Mouse (Mus musculus): ENCODE results near the gene Nup205. TPM values are rescaled to one million over a fixed set of nuclear protein-coding genes. Genes with fewer than 3 reads are reported as not detected.
A peak's percentile ranks its signal among the peaks of the same experiment; 100 is the strongest.

Nup205 gene
- total and polyA plus RNA-seq, 2 experiments from 2014 or later = 9.4 to 50.4 TPM

GRCm38 (mm10) chr6:35184781-35185180 lies 7.6 kb downstream of the Nup205 start:
- H3K4me3 ChIP-seq (ENCODE audit: low read length) = no peak overlapping the region

GRCm38 (mm10) chr6:35191198-35191597 lies 14.0 kb downstream of the Nup205 start:
- H3K27ac ChIP-seq = no peak overlapping the region
- no peak for TF ChIP-seq CTCF (IDR thresholded peaks at IDR 0.05; ENCODE audit: low read depth)
- H3K4me3 ChIP-seq (ENCODE audit: low read length) = no peak overlapping the region
- no peaks in the 10 kb centered on the region for H3K9me3 ChIP-seq (ENCODE audit: low read length)
- H3K27me3 ChIP-seq (ENCODE audit: insufficient read depth, low read length) = no peaks in the 10 kb centered on the region
- H3K36me3 ChIP-seq (ENCODE audit: insufficient read depth, low read length) = peaks cover 42% of the 10 kb centered on the region
- H3K9ac ChIP-seq (replicated peaks; ENCODE audit: low read length) = no peak overlapping the region
- no peak for ATAC-seq
- H3K4me2 ChIP-seq (ENCODE audit: low read depth, low read length) = no peak overlapping the region
- WGBS = 90% methylated on average over 8 of the region's 8 CpGs
- no peaks in the 10 kb centered on the region for H3K4me1 ChIP-seq (ENCODE audit: insufficient read depth, low read length)
- DNase-seq (ENCODE audit: low spot score) = no peak

More at GRCm38 (mm10) chr6:35184781-35185180, 7.6 kb downstream of the Nup205 start:
- 89% methylated on average over 1 of the region's 1 CpGs for WGBS
- Histone ChIP-seq H3K27me3 (ENCODE audit: insufficient read depth, low read length) (no peaks in the 10 kb centered on the region), H3K9ac (replicated peaks; ENCODE audit: low read length) (no peak overlapping the region), H3K9me3 (ENCODE audit: low read length) (no peaks in the 10 kb centered on the region), H3K36me3 (ENCODE audit: insufficient read depth, low read length) (peaks cover 19% of the 10 kb centered on the region), H3K4me1 (ENCODE audit: insufficient read depth, low read length) (no peaks in the 10 kb centered on the region), H3K4me2 (ENCODE audit: low read depth, low read length) (no peak overlapping the region), H3K27ac (no peak overlapping the region)
- DNase-seq (ENCODE audit: low spot score) (no peak), ATAC-seq (no peak)
- TF ChIP-seq CTCF (IDR thresholded peaks at IDR 0.05; ENCODE audit: low read depth) = no peak

GRCm38 (mm10) chr6:35225696-35226095 lies 48.5 kb downstream of the Nup205 start:
- 74% methylated on average over 4 of the region's 4 CpGs for WGBS
- no peaks in the 10 kb centered on the region for H3K4me1 ChIP-seq (ENCODE audit: insufficient read depth, low read length)
- H3K27me3 ChIP-seq (ENCODE audit: insufficient read depth, low read length) = no peaks in the 10 kb centered on the region
- ATAC-seq (no peak), DNase-seq (ENCODE audit: low spot score) (peak; percentile 8)
- H3K9me3 ChIP-seq (ENCODE audit: low read length) = no peaks in the 10 kb centered on the region
- H3K4me2 ChIP-seq (ENCODE audit: low read depth, low read length) = no peak overlapping the region
- H3K27ac ChIP-seq = no peak overlapping the region
- peaks cover 39% of the 10 kb centered on the region for H3K36me3 ChIP-seq (ENCODE audit: insufficient read depth, low read length)
- no peak overlapping the region for H3K4me3 ChIP-seq (ENCODE audit: low read length)
- no peak for TF ChIP-seq CTCF (IDR thresholded peaks at IDR 0.05; ENCODE audit: low read depth)
- no peak overlapping the region for H3K9ac ChIP-seq (replicated peaks; ENCODE audit: low read length)

GRCm38 (mm10) chr6:35229415-35229814 lies 52.2 kb downstream of the Nup205 start:
- WGBS = 94% methylated on average over 1 of the region's 1 CpGs
- Histone ChIP-seq H3K4me2 (ENCODE audit: low read depth, low read length) (no peak overlapping the region), H3K9ac (replicated peaks; ENCODE audit: low read length) (no peak overlapping the region), H3K27me3 (ENCODE audit: insufficient read depth, low read length) (no peaks in the 10 kb centered on the region), H3K9me3 (ENCODE audit: low read length) (no peaks in the 10 kb centered on the region), H3K4me3 (ENCODE audit: low read length) (no peak overlapping the region), H3K4me1 (ENCODE audit: insufficient read depth, low read length) (no peaks in the 10 kb centered on the region), H3K27ac (no peak overlapping the region), H3K36me3 (ENCODE audit: insufficient read depth, low read length) (peaks cover 42% of the 10 kb centered on the region)
- TF ChIP-seq CTCF (IDR thresholded peaks at IDR 0.05; ENCODE audit: low read depth) = peak; percentile 47; the same call in 1 of the 2 replicates
- peak; percentile 17 for DNase-seq (ENCODE audit: low spot score)
- no peak for ATAC-seq

- H3K9me3 ChIP-seq (ENCODE audit: low read length) = no peaks in the 10 kb centered on the region
- peaks cover 39% of the 10 kb centered on the region for H3K36me3 ChIP-seq (ENCODE audit: insufficient read depth, low read length)
- no peak for TF ChIP-seq CTCF (IDR thresholded peaks at IDR 0.05; ENCODE audit: low read depth)
- no peak overlapping the region for H3K27ac ChIP-seq
- no peak for ATAC-seq
- no peak overlapping the region for H3K9ac ChIP-seq (replicated peaks; ENCODE audit: low read length)
- H3K4me1 ChIP-seq (ENCODE audit: insufficient read depth, low read length) = no peaks in the 10 kb centered on the region
- no peak overlapping the region for H3K4me3 ChIP-seq (ENCODE audit: low read length)
- no peaks in the 10 kb centered on the region for H3K27me3 ChIP-seq (ENCODE audit: insufficient read depth, low read length)
- DNase-seq (ENCODE audit: low spot score) = no peak
- no peak overlapping the region for H3K4me2 ChIP-seq (ENCODE audit: low read depth, low read length)
- 56% methylated on average over 9 of the region's 9 CpGs for whole genome bisulfite sequencing
Measured at GRCm38 (mm10) chr6:35236108-35236785, 59.0 kb downstream of the Nup205 start.

GRCm38 (mm10) chr6:35243252-35243651 lies 66.0 kb downstream of the Nup205 start:
- Histone ChIP-seq H3K27ac (no peak overlapping the region), H3K4me1 (ENCODE audit: insufficient read depth, low read length) (no peaks in the 10 kb centered on the region), H3K36me3 (ENCODE audit: insufficient read depth, low read length) (peaks cover 40% of the 10 kb centered on the region), H3K27me3 (ENCODE audit: insufficient read depth, low read length) (no peaks in the 10 kb centered on the region), H3K4me2 (ENCODE audit: low read depth, low read length) (no peak overlapping the region), H3K9ac (replicated peaks; ENCODE audit: low read length) (no peak overlapping the region), H3K9me3 (ENCODE audit: low read length) (no peaks in the 10 kb centered on the region), H3K4me3 (ENCODE audit: low read length) (no peak overlapping the region)
- ATAC-seq (no peak), DNase-seq (ENCODE audit: low spot score) (no peak)
- peak; percentile 31 for TF ChIP-seq CTCF (IDR thresholded peaks at IDR 0.05; ENCODE audit: low read depth)
- WGBS = 97% methylated on average over 4 of the region's 4 CpGs

GRCm38 (mm10) chr6:35243989-35244388 lies 66.8 kb downstream of the Nup205 start:
- Histone ChIP-seq H3K4me2 (ENCODE audit: low read depth, low read length) (no peak overlapping the region), H3K27me3 (ENCODE audit: insufficient read depth, low read length) (no peaks in the 10 kb centered on the region), H3K4me1 (ENCODE audit: insufficient read depth, low read length) (no peaks in the 10 kb centered on the region), H3K9ac (replicated peaks; ENCODE audit: low read length) (no peak overlapping the region), H3K36me3 (ENCODE audit: insufficient read depth, low read length) (peaks cover 40% of the 10 kb centered on the region), H3K4me3 (ENCODE audit: low read length) (no peak overlapping the region), H3K27ac (no peak overlapping the region), H3K9me3 (ENCODE audit: low read length) (no peaks in the 10 kb centered on the region)
- ATAC-seq (no peak), DNase-seq (ENCODE audit: low spot score) (no peak)
- 90% methylated on average over 9 of the region's 9 CpGs for WGBS
- no peak for TF ChIP-seq CTCF (IDR thresholded peaks at IDR 0.05; ENCODE audit: low read depth)

Data from hindbrain, postnatal 0 days (tissue).